Mouse (Mus musculus) thymus, postnatal 0 days (tissue): Measurements from ENCODE around the gene Arid3b. TPM values are rescaled to one million over a fixed set of nuclear protein-coding genes. Genes with fewer than 3 reads are reported as not detected.

Experiments
- DNase-seq: peaks from one replicate; pipeline ENCODE4 v3.0.0-alpha.2; 2015; ENCODE audit warnings: low spot score
- polyA plus RNA-seq: library from polyadenylated mRNA; unstranded; fragments of >200 nt; fragmentation: Nextera tagmentation; extraction: Ambion mirVana; gene quantifications from 2 replicates; pipeline ENCODE4 v1.2.1, GENCODE M21; 2015

Arid3b gene
- polyA plus RNA-seq, 1 experiment from 2014 or later, result 26.2 TPM

GRCm38 (mm10) chr9:57775736-57776135 is 60.9 kb downstream of the Arid3b start:
- no peak for DNase-seq

GRCm38 (mm10) chr9:57775026-57775425 is 61.6 kb downstream of the Arid3b start:
- no peak for DNase-seq

GRCm38 (mm10) chr9:57774168-57774567 is 62.4 kb downstream of the Arid3b start:
- peak; percentile 65 for DNase-seq

- DNase-seq, result no peak
Observed at GRCm38 (mm10) chr9:57773754-57774153, 62.8 kb downstream of the Arid3b start.

GRCm38 (mm10) chr9:57770836-57771235 is 65.8 kb downstream of the Arid3b start:
- no peak for DNase-seq

GRCm38 (mm10) chr9:57770214-57770613 is 66.4 kb downstream of the Arid3b start:
- DNase-seq, result peak; percentile 75

- DNase-seq, result peak; percentile 96
Observed at GRCm38 (mm10) chr9:57769539-57770069, 67.0 kb downstream of the Arid3b start.

- no peak for DNase-seq
Observed at GRCm38 (mm10) chr9:57767231-57767630, 69.4 kb downstream of the Arid3b start.

GRCm38 (mm10) chr9:57766431-57766830 is 70.2 kb downstream of the Arid3b start:
- DNase-seq, result no peak

- peak; percentile 83 for DNase-seq
Observed at GRCm38 (mm10) chr9:57765364-57766351, 70.9 kb downstream of the Arid3b start, which contains the start of gene Clk3. Clk3 (minus strand) TSS chr9:57765860.

GRCm38 (mm10) chr9:57764974-57765363 is 71.6 kb downstream of the Arid3b start:
- peak; percentile 93 for DNase-seq

- peak; percentile 46 for DNase-seq
Observed at GRCm38 (mm10) chr9:57764147-57764973, 72.2 kb downstream of the Arid3b start.

GRCm38 (mm10) chr9:57762563-57762991 is 74.0 kb downstream of the Arid3b start:
- peak; percentile 79 for DNase-seq

- DNase-seq, result peak; percentile 89
Observed at GRCm38 (mm10) chr9:57761563-57762551, 74.7 kb downstream of the Arid3b start.

- peak; percentile 4 for DNase-seq
Observed at GRCm38 (mm10) chr9:57760416-57761146, 76.0 kb downstream of the Arid3b start.

GRCm38 (mm10) chr9:57759289-57759688 is 77.3 kb downstream of the Arid3b start:
- DNase-seq, result peak; percentile 72

- DNase-seq, result no peak
Observed at GRCm38 (mm10) chr9:57758528-57758927, 78.1 kb downstream of the Arid3b start.

GRCm38 (mm10) chr9:57757578-57757977 is 79.0 kb downstream of the Arid3b start:
- DNase-seq, result no peak

- DNase-seq, result no peak
Observed at GRCm38 (mm10) chr9:57750901-57751300, 85.7 kb downstream of the Arid3b start.

- DNase-seq, result no peak
Observed at GRCm38 (mm10) chr9:57748831-57749230, 87.8 kb downstream of the Arid3b start.
